Mouse (Mus musculus) small intestine, adult 2 months (tissue): Measurements from ENCODE around the gene Gabbr2.

ENCODE experiments used
- CTCF ChIP-seq: fragments of 200-500 bp; IDR thresholded peaks from 2 replicates; pipeline ENCODE4 v1.5.1; 2012; ENCODE audit warnings: low read depth, mild to moderate bottlenecking, control low read depth, inconsistent platforms, low read length, moderate library complexity, mixed read lengths; ENCODE audit not compliant: insufficient replicate concordance, insufficient read length; ENCODE audit errors: extremely low read depth
- POLR2A ChIP-seq: fragments of 200-500 bp; IDR thresholded peaks from 2 replicates; pipeline ENCODE4 v1.6.1; 2012; ENCODE audit warnings: low read depth, mild to moderate bottlenecking, control low read depth, inconsistent platforms, low read length, moderate library complexity

DNA sequence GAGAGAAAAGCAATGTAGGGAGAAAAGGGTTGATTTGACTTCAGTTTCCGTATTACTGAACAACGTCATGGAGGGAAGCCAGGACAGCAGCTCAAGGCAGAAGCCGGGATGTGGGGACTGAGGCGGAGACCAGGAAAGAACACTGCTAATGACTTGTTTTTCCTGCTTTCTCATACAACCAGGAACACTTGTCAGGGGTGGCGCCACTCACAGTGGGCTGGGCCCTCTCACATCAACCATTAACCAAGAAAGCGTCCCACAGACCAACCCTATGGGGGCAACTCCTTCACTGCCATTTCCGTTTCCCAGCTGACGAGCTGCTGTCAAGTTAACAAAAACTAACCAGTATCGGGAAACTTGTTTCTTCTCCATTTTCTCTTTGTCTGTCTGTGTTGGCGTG is 18.4 kb downstream of the Gabbr2 start:
- TF ChIP-seq POLR2A (no peak), CTCF (no peak)
